Mouse (Mus musculus) R1 (cell line): Measurements from ENCODE around the gene Gm21970.
A peak's percentile ranks its signal among the peaks of the same experiment; 100 is the strongest.

Source experiments
- DNase-seq: peaks from one replicate; pipeline ENCODE4 v3.0.0-alpha.2; 2018; ENCODE audit warnings: low read depth, low spot score

Gene Gm21970

GRCm38 (mm10) chr16:91463400-91463799 lies 71.9 kb downstream of the Gm21970 start:
- DNase-seq: no peak

GRCm38 (mm10) chr16:91463836-91464400 lies 72.4 kb downstream of the Gm21970 start:
- no peak for DNase-seq

GRCm38 (mm10) chr16:91464594-91465504 lies 73.3 kb downstream of the Gm21970 start:
- DNase-seq: peak; percentile 95

- DNase-seq: no peak
Measured at GRCm38 (mm10) chr16:91465505-91466240, 74.2 kb downstream of the Gm21970 start.

- peak; percentile 80 for DNase-seq
Measured at GRCm38 (mm10) chr16:91466566-91466965, 75.0 kb downstream of the Gm21970 start.
